Mouse (Mus musculus) E14TG2a.4 (cell line): ENCODE data around the gene Frmd5.

Experiments
- H3K27me3 ChIP-seq: 2 replicates; pipeline ENCODE4 v1.6.1; 2014; ENCODE audit warnings: low read length, control low read depth; ENCODE audit not compliant: insufficient read depth
- H3K36me3 ChIP-seq: 2 replicates; pipeline ENCODE4 v1.6.1; 2014; ENCODE audit warnings: low read length, control low read depth; ENCODE audit not compliant: insufficient read depth
- H3K4me1 ChIP-seq: replicated peaks from 2 replicates; pipeline ENCODE4 v1.6.1; 2014; ENCODE audit warnings: low read depth, low read length, control low read depth
- H3K4me3 ChIP-seq: replicated peaks from 2 replicates; pipeline ENCODE4 v1.5.1; 2014; ENCODE audit warnings: mild to moderate bottlenecking, low read length
- H3K9me3 ChIP-seq: 2 replicates; pipeline ENCODE4 v1.6.1; 2014; ENCODE audit warnings: low read length, control low read depth
- CTCF ChIP-seq: conservative IDR thresholded peaks from 2 replicates; pipeline ENCODE4 v1.5.1; 2014; ENCODE audit warnings: low read length
- NANOG ChIP-seq: IDR thresholded peaks from 2 replicates; pipeline ENCODE4 v1.6.1; 2014; ENCODE audit warnings: borderline replicate concordance, low read length, mixed read lengths
- POU5F1 ChIP-seq: IDR thresholded peaks from 2 replicates; pipeline ENCODE4 v1.6.1; 2014; ENCODE audit warnings: low read length, borderline replicate concordance

Gene Frmd5

DNA sequence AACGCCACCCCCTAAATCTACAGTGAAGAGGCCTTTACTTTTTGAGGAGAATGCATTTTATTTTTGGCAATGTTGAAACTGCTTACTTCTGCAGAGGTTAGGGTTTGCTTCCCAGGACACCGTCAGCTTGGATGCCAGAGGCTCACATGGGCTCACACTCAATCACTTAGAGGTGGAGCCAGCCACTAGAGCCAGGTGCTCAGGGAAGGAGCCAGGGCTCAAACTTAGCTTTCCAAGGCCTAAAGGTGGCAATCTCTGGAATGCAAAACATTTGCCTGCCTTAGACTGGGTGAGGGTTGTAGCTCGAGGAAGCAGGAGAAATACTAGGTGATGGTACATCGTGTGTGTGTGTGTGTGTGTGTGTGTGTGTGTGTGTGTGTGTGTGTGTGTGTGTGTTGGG is 174.8 kb downstream of the Frmd5 start:
- peaks cover 5% of the 10 kb centered on the region; the same call in 1 of the 2 replicates for H3K4me1 ChIP-seq
- H3K27me3 ChIP-seq = peaks cover 7% of the 10 kb centered on the region; the same call in 1 of the 2 replicates
- no peaks in the 10 kb centered on the region for H3K36me3 ChIP-seq
- no peak overlapping the region for H3K4me3 ChIP-seq
- peaks cover 7% of the 10 kb centered on the region for H3K9me3 ChIP-seq
- TF ChIP-seq NANOG (no peak), CTCF (no peak), POU5F1 (no peak)

DNA sequence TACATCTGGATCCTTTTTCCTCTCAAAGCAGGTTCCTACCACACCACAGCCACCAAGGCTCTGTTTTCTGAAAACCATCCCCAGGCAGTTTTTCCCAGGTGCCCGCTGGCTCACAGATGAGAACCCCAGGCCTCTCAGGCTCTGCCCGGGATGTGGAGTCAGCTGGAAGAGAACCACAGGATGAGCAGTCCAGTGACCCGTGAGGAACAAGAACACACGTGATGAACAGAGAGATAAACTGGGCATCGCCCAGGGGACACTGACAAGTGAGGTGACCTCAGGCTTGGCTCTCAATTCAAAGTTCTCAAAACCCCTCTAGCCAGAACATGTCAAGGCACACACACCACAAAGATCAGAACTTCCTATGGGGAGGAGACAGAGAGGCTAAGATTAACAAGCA is 176.6 kb downstream of the Frmd5 start:
- no peaks in the 10 kb centered on the region for H3K9me3 ChIP-seq
- no peak overlapping the region for H3K4me3 ChIP-seq
- no peak for TF ChIP-seq CTCF
- TF ChIP-seq NANOG = no peak
- peaks cover 5% of the 10 kb centered on the region; the same call in 1 of the 2 replicates for H3K4me1 ChIP-seq
- H3K27me3 ChIP-seq = peaks cover 5% of the 10 kb centered on the region; the same call in 1 of the 2 replicates
- H3K36me3 ChIP-seq = no peaks in the 10 kb centered on the region

DNA sequence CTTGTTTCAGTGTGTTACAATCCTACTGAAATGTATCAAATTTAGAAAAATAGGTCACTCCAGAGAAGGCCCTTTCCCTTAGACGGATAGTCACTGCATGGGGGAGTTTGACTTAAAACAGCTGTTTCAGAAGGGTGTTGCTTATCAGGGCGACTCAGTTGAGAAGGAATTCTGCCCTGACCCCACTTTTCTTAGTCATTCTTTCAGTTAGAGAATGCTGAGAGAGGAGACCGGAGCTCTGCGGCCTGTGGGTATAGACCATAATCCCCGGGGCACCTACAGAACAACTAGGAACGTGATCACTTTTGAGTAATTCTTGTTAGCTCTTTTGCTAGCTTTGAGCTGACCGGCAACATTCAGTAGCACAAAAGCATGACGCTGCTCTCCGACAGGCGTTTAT is 178.6 kb downstream of the Frmd5 start:
- Histone ChIP-seq H3K36me3 (no peaks in the 10 kb centered on the region), H3K4me3 (no peak overlapping the region), H3K4me1 (peaks cover 5% of the 10 kb centered on the region; the same call in 1 of the 2 replicates), H3K27me3 (no peaks in the 10 kb centered on the region), H3K9me3 (no peaks in the 10 kb centered on the region)
- TF ChIP-seq POU5F1 = no peak
- no peak for TF ChIP-seq CTCF
- no peak for TF ChIP-seq NANOG

DNA sequence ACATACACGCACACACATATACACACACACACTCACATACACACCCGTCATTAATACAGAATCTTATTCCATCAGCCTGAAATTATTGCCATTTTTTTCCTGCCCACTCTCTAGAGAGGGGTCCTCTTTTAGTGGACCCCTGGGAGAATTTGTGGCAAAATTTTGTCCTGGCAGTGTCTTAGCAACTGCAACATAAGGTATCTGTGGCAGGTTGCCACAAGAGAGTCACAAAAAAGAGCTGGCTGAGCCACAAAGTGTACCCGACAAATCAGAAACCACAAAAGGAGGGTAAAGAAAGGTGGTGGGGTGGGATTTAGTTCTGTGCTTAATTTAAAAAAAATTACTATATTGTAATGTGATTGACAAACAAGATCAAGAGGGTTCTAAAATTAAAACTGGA is 181.0 kb downstream of the Frmd5 start:
- H3K4me3 ChIP-seq = no peak overlapping the region
- no peaks in the 10 kb centered on the region for H3K27me3 ChIP-seq
- H3K9me3 ChIP-seq = no peaks in the 10 kb centered on the region
- TF ChIP-seq CTCF = no peak
- TF ChIP-seq POU5F1 = no peak
- no peak for TF ChIP-seq NANOG
- H3K36me3 ChIP-seq = no peaks in the 10 kb centered on the region
- peaks cover 11% of the 10 kb centered on the region for H3K4me1 ChIP-seq

DNA sequence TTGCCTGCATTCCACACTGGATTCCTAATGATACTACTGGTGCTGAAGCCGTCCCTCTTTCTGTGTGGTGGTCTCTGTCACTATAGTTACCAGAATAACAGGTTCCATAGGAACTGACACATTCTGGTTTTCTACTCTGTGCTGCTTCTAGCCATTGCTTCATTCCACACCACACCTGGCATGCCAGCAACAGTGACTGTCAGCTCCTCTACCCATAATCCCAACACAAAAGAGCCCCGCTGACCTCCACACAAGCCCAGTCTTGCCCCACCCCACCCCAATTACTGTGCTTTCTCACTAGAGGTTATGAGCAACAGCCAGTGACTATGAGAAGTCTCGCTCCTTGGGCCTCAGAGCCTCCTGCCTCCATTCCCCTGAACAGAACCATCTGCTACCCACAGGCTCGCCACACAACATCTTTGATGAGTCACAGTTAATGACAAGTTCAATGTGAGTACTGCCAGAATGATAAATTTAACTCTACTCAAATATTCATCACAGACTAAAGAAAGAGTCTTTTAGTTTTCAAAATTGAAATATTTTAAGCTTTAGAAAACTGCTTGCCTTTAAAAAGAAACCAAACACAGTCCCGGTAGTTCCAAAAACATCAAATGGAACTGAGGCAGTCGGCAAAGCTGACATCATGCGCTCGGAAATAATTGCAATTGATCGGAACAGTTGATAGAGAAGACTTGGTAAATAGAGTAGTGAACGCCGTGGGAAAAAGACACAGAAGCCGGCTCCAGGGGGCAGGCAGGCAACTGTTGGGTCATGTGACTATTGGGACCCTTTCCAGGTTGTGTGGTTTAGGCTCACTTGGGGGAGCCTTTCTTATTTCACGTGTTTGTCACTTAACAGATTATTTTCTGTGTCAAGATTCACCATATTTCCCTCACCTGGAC is 185.4 kb downstream of the Frmd5 start:
- H3K4me1 ChIP-seq = peaks cover 15% of the 10 kb centered on the region
- H3K27me3 ChIP-seq = no peaks in the 10 kb centered on the region
- H3K4me3 ChIP-seq = no peak overlapping the region
- H3K9me3 ChIP-seq = no peaks in the 10 kb centered on the region
- no peaks in the 10 kb centered on the region for H3K36me3 ChIP-seq
- TF ChIP-seq POU5F1 = no peak

DNA sequence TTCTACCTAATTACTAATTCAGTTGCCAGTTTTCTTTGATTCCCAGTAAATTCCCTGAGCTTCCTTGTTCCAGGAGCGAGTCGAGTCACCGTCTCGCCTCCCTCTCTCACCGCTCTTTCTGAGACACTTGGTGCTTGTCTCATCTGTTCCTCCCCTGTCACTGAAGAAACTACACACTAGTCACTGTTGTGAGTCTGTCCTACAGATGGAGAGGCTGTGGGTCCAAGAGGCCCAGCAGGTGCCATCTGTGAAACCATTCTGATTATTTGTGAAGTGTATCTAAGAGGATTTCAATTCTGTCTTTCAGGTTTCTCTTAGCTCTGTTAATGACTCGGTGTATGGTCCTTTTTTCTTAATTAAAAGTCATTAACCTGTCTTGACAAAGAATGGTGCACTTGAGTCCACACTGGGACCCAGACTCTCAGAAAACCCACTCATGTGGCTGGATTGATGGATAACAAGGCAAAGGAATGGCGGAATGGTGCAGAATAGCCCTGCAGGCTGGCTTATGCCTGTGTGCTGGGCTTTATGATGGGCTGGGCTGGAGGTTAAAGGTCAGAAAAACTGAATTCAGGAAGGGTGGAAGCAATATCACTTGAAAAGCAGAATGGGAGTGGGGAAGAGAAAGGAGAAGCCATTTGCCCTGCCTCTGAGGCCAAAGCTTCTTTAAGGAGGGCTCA is 186.2 kb downstream of the Frmd5 start:
- no peaks in the 10 kb centered on the region for H3K9me3 ChIP-seq
- TF ChIP-seq POU5F1 (no peak), CTCF (no peak), NANOG (no peak)
- H3K27me3 ChIP-seq = no peaks in the 10 kb centered on the region
- H3K4me3 ChIP-seq = no peak overlapping the region
- H3K36me3 ChIP-seq = no peaks in the 10 kb centered on the region
- H3K4me1 ChIP-seq = peaks cover 15% of the 10 kb centered on the region

DNA sequence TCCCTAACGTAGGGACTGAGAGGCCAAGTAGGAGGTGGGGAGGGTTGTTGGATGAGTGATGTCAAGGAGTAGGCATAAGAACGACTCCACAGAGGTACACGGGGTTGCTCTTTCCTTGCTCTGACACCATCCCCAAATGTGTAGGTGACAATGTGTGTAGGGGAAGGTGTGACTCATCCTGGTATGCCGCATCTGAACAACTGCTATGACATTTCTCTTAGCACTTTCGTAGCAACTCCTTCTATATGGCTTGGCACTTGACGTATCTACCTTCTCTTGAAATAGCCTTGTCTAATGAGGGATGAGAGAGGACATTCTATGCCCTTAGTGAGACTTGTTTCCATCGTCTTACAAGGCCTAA is 191.7 kb downstream of the Frmd5 start:
- no peaks in the 10 kb centered on the region for H3K27me3 ChIP-seq
- TF ChIP-seq NANOG = no peak
- TF ChIP-seq CTCF = no peak
- TF ChIP-seq POU5F1 = no peak
- no peaks in the 10 kb centered on the region for H3K36me3 ChIP-seq
- H3K9me3 ChIP-seq = no peaks in the 10 kb centered on the region
- H3K4me1 ChIP-seq = peaks cover 26% of the 10 kb centered on the region
- no peak overlapping the region for H3K4me3 ChIP-seq

DNA sequence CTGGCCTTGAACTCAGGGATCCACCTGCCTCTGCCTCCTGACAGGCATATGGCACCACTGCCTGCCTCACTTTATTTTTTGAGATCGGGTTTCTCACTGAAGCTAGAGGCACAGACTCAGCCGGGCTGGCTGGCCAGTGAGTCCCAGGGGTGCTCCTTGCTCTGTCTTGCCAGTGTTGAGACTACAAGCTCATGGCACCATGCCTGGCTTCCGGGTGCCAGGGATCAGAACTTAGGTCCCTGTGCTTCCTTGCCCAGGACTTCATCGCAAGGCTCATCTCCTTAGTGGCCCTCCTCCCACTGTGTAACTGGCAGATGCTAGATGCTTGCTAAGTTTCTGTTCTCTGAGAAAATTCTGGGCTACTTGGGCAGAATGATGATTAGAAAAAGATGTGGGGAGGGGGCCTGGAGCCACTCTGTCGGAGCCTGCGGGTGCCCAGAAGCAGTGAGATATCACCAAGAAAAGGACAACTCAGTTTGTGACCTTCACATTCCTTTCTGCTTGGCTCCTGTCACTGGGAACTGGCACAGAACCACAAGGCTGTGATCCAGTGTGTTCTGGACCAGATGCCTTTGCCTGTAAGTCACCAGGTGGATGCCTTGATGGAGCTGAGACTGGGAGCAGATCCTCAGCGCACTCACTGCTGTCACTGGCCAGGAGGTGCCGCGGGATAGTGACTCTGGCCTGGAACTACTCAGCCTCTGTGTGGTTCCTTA is 192.2 kb downstream of the Frmd5 start:
- Histone ChIP-seq H3K27me3 (no peaks in the 10 kb centered on the region), H3K4me1 (peaks cover 32% of the 10 kb centered on the region), H3K9me3 (no peaks in the 10 kb centered on the region), H3K36me3 (no peaks in the 10 kb centered on the region), H3K4me3 (no peak overlapping the region)
- no peak for TF ChIP-seq POU5F1
- TF ChIP-seq NANOG = no peak
- TF ChIP-seq CTCF = no peak

DNA sequence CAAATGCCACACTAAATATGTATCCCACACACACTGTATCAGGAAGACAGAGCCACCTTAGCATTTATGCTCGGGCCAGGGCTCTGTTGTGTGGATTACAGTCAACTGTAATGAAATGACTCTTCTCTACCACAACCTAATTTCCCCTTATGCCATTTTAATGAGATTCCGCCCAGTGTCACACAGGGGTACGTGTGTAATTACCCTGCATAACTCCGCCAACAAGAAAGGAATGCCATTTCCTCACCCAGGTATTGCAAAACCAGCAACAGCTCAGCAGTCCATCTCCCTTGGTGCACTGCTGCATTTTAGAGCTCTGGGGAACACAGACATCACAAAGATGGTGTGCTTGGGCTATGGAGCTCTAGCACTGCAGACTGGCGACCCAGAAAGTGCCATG is 194.8 kb downstream of the Frmd5 start:
- no peaks in the 10 kb centered on the region for H3K27me3 ChIP-seq
- peaks cover 8% of the 10 kb centered on the region for H3K9me3 ChIP-seq
- H3K36me3 ChIP-seq = no peaks in the 10 kb centered on the region
- TF ChIP-seq NANOG (no peak), POU5F1 (no peak), CTCF (no peak)
- no peak overlapping the region for H3K4me3 ChIP-seq
- H3K4me1 ChIP-seq = peaks cover 36% of the 10 kb centered on the region
